Mouse (Mus musculus): Measurements from ENCODE around the gene Defa32. TPM values are rescaled to one million over a fixed set of nuclear protein-coding genes. Genes with fewer than 3 reads are reported as not detected.
"Not testable (repeated sequence)": the region's sequence is repeated elsewhere in the genome, so short reads cannot be mapped to it uniquely, and the experiment has no call there.

The Defa32 gene
- not detected in 2 replicates for polyA plus RNA-seq (2014; fragmentation: Nextera tagmentation; extraction: Ambion mirVana)

DNA sequence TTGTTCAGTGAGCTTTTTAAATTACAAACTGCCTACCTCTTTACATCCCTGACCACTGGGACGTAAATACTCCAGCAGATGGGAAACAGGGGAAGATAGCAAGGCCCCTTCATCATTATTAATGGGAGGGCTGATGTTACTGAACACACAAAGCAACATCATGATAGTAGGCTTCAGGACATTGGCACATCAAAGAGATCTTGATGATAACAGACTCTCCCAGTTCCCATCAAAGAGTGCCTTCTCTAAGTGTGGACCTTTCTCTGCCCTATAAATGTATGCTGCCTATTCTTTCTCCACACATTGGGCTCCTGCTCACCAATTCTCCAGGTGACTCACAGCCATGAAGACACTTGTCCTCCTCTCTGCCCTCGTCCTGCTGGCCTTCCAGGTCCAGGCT is at the start of gene Defa32:
TSS of gene Defa32 (plus strand) at position 301 of the 400 bp plus-strand sequence.
- H3K36me3 ChIP-seq (ENCODE audit: control insufficient read depth, insufficient read depth, low read length); H3K9ac ChIP-seq (ENCODE audit: low read depth, low read length); ATAC-seq (ENCODE audit: low FRiP score); H3K27ac ChIP-seq (ENCODE audit: low read depth, low read length); DNase-seq (ENCODE audit: low spot score); H3K4me3 ChIP-seq (ENCODE audit: low read depth, low read length); H3K9me3 ChIP-seq (ENCODE audit: control insufficient read depth, low read length); H3K4me1 ChIP-seq (replicated peaks; ENCODE audit: control insufficient read depth, insufficient read depth, low read length); H3K27me3 ChIP-seq (ENCODE audit: control insufficient read depth, insufficient read depth, low read length); H3K4me2 ChIP-seq (replicated peaks; ENCODE audit: low read depth, low read length): not testable (repeated sequence)
- no CpG with 5 or more reads among the region's 2 CpGs for WGBS

- H3K36me3 ChIP-seq (ENCODE audit: control insufficient read depth, insufficient read depth, low read length); ATAC-seq (ENCODE audit: low FRiP score); H3K9ac ChIP-seq (ENCODE audit: low read depth, low read length); H3K27me3 ChIP-seq (ENCODE audit: control insufficient read depth, insufficient read depth, low read length); H3K4me3 ChIP-seq (ENCODE audit: low read depth, low read length); H3K9me3 ChIP-seq (ENCODE audit: control insufficient read depth, low read length); H3K27ac ChIP-seq (ENCODE audit: low read depth, low read length); H3K4me2 ChIP-seq (replicated peaks; ENCODE audit: low read depth, low read length); H3K4me1 ChIP-seq (replicated peaks; ENCODE audit: control insufficient read depth, insufficient read depth, low read length); DNase-seq (ENCODE audit: low spot score): not testable (repeated sequence)
- WGBS, result no CpG with 5 or more reads among the region's 2 CpGs
Measured at GRCm38 (mm10) chr8:21508958-21509357, 19.9 kb upstream of the Defa32 start, which contains the start of gene Defa20. Gene Defa20, plus strand, starts transcription at chr8:21509258.

DNA sequence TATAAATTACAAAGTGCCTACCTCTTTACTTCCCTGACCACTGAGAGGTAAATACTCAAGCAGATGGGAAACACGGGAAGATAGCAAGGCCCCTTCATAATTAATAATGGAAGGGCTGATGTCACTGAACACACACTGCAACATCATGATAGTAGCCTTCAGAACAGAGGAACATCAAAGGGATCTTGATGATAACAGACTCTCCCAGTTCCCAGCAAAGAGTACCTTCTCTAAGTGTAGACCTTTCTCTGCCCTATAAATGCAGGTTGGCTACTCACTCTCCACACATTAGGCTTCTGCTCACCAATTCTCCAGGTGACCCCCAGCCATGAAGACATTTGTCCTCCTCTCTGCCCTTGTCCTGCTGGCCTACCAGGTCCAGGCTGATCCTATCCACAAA is 36.3 kb downstream of the Defa32 start, which contains the start of gene Defa37:
TSS of gene Defa37 (plus strand) at position 301 of the 400 bp plus-strand sequence.
- H3K4me2 ChIP-seq (replicated peaks; ENCODE audit: low read depth, low read length); H3K27ac ChIP-seq (ENCODE audit: low read depth, low read length); H3K36me3 ChIP-seq (ENCODE audit: control insufficient read depth, insufficient read depth, low read length); DNase-seq (ENCODE audit: low spot score); H3K4me3 ChIP-seq (ENCODE audit: low read depth, low read length); ATAC-seq (ENCODE audit: low FRiP score); H3K4me1 ChIP-seq (replicated peaks; ENCODE audit: control insufficient read depth, insufficient read depth, low read length); H3K27me3 ChIP-seq (ENCODE audit: control insufficient read depth, insufficient read depth, low read length); H3K9me3 ChIP-seq (ENCODE audit: control insufficient read depth, low read length); H3K9ac ChIP-seq (ENCODE audit: low read depth, low read length): not testable (repeated sequence)
- no CpG with 5 or more reads among the region's 1 CpGs for WGBS

Other genes with a start within 250 kb of the Defa32 start
- not detected in 2 replicates for gene Defa27, start 213.5 kb upstream of the Defa32 start, polyA plus RNA-seq (2014; fragmentation: Nextera tagmentation; extraction: Ambion mirVana)
- gene Defa29, start 202.0 kb upstream of the Defa32 start, polyA plus RNA-seq (2014; fragmentation: Nextera tagmentation; extraction: Ambion mirVana), result not detected in 2 replicates
- gene Defa2, start 150.5 kb upstream of the Defa32 start, polyA plus RNA-seq (2014; fragmentation: Nextera tagmentation; extraction: Ambion mirVana), result not detected in 2 replicates
- not detected in 2 replicates for gene Defa33, start 137.2 kb upstream of the Defa32 start, polyA plus RNA-seq (2014; fragmentation: Nextera tagmentation; extraction: Ambion mirVana)
- gene Defa36, start 101.6 kb upstream of the Defa32 start, polyA plus RNA-seq (2014; fragmentation: Nextera tagmentation; extraction: Ambion mirVana), result not detected in 2 replicates
- not detected in 2 replicates for gene Gm7849, start 72.5 kb upstream of the Defa32 start, polyA plus RNA-seq (2014; fragmentation: Nextera tagmentation; extraction: Ambion mirVana)
- not detected in 2 replicates for gene Defa20, start 19.8 kb upstream of the Defa32 start, polyA plus RNA-seq (2014; fragmentation: Nextera tagmentation; extraction: Ambion mirVana)
- not detected in 2 replicates for gene Defa37, start 36.4 kb downstream of the Defa32 start, polyA plus RNA-seq (2014; fragmentation: Nextera tagmentation; extraction: Ambion mirVana)
- gene Defa28, start 54.0 kb downstream of the Defa32 start, polyA plus RNA-seq (2014; fragmentation: Nextera tagmentation; extraction: Ambion mirVana), result not detected in 2 replicates
- gene Gm7861, start 65.5 kb downstream of the Defa32 start, polyA plus RNA-seq (2014; fragmentation: Nextera tagmentation; extraction: Ambion mirVana), result not detected in 2 replicates
- gene Defa26, start 89.2 kb downstream of the Defa32 start, polyA plus RNA-seq (2014; fragmentation: Nextera tagmentation; extraction: Ambion mirVana), result not detected in 2 replicates
- gene Defa17, start 126.7 kb downstream of the Defa32 start, polyA plus RNA-seq (2014; fragmentation: Nextera tagmentation; extraction: Ambion mirVana), result not detected in 2 replicates
- not detected in 2 replicates for gene Defa34, start 136.8 kb downstream of the Defa32 start, polyA plus RNA-seq (2014; fragmentation: Nextera tagmentation; extraction: Ambion mirVana)
- gene AY761184, start 174.6 kb downstream of the Defa32 start, polyA plus RNA-seq (2014; fragmentation: Nextera tagmentation; extraction: Ambion mirVana), result not detected in 2 replicates
- not detected in 2 replicates for gene Defa24, start 205.5 kb downstream of the Defa32 start, polyA plus RNA-seq (2014; fragmentation: Nextera tagmentation; extraction: Ambion mirVana)

Data from hindbrain, embryonic 11.5 days (tissue).